Mouse (Mus musculus): ENCODE measurements around the gene BB287469. TPM values are rescaled to one million over a fixed set of nuclear protein-coding genes. Genes with fewer than 3 reads are reported as not detected.

BB287469 gene
- polyA plus RNA-seq, 1 experiment from 2014 or later, result not detected

Other genes starting within 250 kb of the BB287469 start
- gene Oog1, start 213.9 kb upstream of the BB287469 start, polyA plus RNA-seq (2015; fragmentation: Nextera tagmentation; extraction: Ambion mirVana), result not detected in 2 replicates
- gene Gm4027, start 197.7 kb upstream of the BB287469 start, polyA plus RNA-seq (2015; fragmentation: Nextera tagmentation; extraction: Ambion mirVana), result not detected in 2 replicates
- gene Gm16381, start 172.0 kb upstream of the BB287469 start, polyA plus RNA-seq (2015; fragmentation: Nextera tagmentation; extraction: Ambion mirVana), result not detected in 2 replicates
- not detected in 2 replicates for gene Gm21319, start 40.8 kb upstream of the BB287469 start, polyA plus RNA-seq (2015; fragmentation: Nextera tagmentation; extraction: Ambion mirVana)
- gene Gm21936, start 21.1 kb upstream of the BB287469 start, polyA plus RNA-seq (2015; fragmentation: Nextera tagmentation; extraction: Ambion mirVana), result not detected in 2 replicates
- gene Gm2001, start 25.8 kb downstream of the BB287469 start, polyA plus RNA-seq (2015; fragmentation: Nextera tagmentation; extraction: Ambion mirVana), result not detected in 2 replicates
- not detected in 2 replicates for gene Gm2016, start 57.5 kb downstream of the BB287469 start, polyA plus RNA-seq (2015; fragmentation: Nextera tagmentation; extraction: Ambion mirVana)
- gene Gm2022, start 78.8 kb downstream of the BB287469 start, polyA plus RNA-seq (2015; fragmentation: Nextera tagmentation; extraction: Ambion mirVana), result not detected in 2 replicates
- not detected in 2 replicates for gene Gm2035, start 103.3 kb downstream of the BB287469 start, polyA plus RNA-seq (2015; fragmentation: Nextera tagmentation; extraction: Ambion mirVana)
- gene Gm2042, start 137.5 kb downstream of the BB287469 start, polyA plus RNA-seq (2015; fragmentation: Nextera tagmentation; extraction: Ambion mirVana), result not detected in 2 replicates
- not detected in 2 replicates for gene Gm2075, start 195.3 kb downstream of the BB287469 start, polyA plus RNA-seq (2015; fragmentation: Nextera tagmentation; extraction: Ambion mirVana)
- gene Gm6803, start 202.2 kb downstream of the BB287469 start, polyA plus RNA-seq (2015; fragmentation: Nextera tagmentation; extraction: Ambion mirVana), result not detected in 2 replicates
- gene Gm2056, start 210.4 kb downstream of the BB287469 start, polyA plus RNA-seq (2015; fragmentation: Nextera tagmentation; extraction: Ambion mirVana), result not detected in 2 replicates

Data from kidney, embryonic 15.5 days (tissue).